Mouse (Mus musculus): ENCODE measurements around the gene Hes3. TPM values are rescaled to one million over a fixed set of nuclear protein-coding genes. Genes with fewer than 3 reads are reported as not detected.

Hes3 gene
- polyA plus RNA-seq, 1 experiment: not detected

DNA sequence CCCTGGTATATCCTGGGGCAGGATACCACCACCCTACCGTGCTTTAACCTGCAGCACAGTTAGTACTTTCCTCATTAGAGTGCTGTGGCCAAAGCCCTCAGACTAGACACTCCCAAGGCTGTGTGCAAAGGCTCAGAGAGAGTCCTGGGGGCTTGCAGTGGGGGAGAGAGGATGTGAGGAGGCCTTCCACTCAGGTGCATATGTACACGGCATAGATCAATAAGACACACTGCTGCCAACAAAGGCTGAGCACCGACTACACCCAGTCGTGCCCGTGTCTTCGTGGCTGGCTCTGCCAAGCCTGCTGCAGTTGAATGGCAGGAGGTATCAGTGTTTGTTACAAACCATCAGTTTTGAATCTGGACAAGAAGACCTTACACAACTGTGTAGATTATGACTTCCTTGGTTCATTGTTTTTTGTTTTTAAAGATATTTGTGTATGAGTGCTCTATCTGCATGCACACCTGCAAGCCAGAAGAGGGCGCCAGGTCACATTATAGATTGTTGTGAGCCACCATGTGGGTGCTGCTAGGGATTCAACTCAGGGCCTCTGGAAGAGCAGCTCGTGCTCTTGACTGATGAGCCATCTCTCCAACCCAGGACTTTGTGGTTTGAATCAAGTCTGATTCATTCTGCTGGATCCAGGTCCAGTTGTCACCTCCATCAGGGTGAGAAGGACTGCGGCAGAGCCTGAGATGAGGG, 26.4 kb downstream of the Hes3 start:
- TF ChIP-seq CTCF (IDR thresholded peaks at IDR 0.05; ENCODE audit: borderline replicate concordance, insufficient read depth, low read length) (no peak), POLR2A (IDR thresholded peaks at IDR 0.05; ENCODE audit: low read depth, low read length) (no peak)
- H3K4me1 ChIP-seq (ENCODE audit: control insufficient read depth, insufficient read depth, low read length): peaks cover 8% of the 10 kb centered on the region; the same call in 1 of the 2 replicates
- H3K27ac ChIP-seq (ENCODE audit: insufficient read depth, low read length): no peak overlapping the region
- H3K4me3 ChIP-seq (ENCODE audit: insufficient read depth, low read length): no peak overlapping the region

DNA sequence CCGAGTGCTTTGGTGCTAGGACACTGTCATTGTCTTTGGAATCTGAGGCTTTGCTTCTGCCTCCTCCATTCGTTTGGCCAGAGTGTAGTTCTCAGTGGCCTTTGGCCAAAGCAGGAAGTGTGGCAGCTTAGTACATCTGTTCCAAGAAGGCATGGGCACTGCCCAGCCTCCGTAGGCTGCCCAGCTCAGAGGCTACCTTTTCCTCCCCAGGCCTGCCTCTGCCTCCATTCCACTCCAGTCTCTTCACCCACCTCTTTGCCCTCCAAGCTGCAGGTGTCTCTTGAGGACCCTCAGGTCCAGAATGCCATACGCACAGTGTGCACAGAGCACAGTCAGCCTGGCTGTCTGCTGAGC, 27.3 kb downstream of the Hes3 start:
- Histone ChIP-seq H3K4me1 (ENCODE audit: control insufficient read depth, insufficient read depth, low read length) (peaks cover 10% of the 10 kb centered on the region; the same call in 1 of the 2 replicates), H3K27ac (ENCODE audit: insufficient read depth, low read length) (0 out of 2 replicates have a peak overlapping the region, but pooled peaks have one; percentile 14), H3K4me3 (ENCODE audit: insufficient read depth, low read length) (no peak overlapping the region)
- no peak for TF ChIP-seq CTCF (IDR thresholded peaks at IDR 0.05; ENCODE audit: borderline replicate concordance, insufficient read depth, low read length)
- TF ChIP-seq POLR2A (IDR thresholded peaks at IDR 0.05; ENCODE audit: low read depth, low read length): 0 out of 2 replicates have a peak, but pooled peaks have one; percentile 28

DNA sequence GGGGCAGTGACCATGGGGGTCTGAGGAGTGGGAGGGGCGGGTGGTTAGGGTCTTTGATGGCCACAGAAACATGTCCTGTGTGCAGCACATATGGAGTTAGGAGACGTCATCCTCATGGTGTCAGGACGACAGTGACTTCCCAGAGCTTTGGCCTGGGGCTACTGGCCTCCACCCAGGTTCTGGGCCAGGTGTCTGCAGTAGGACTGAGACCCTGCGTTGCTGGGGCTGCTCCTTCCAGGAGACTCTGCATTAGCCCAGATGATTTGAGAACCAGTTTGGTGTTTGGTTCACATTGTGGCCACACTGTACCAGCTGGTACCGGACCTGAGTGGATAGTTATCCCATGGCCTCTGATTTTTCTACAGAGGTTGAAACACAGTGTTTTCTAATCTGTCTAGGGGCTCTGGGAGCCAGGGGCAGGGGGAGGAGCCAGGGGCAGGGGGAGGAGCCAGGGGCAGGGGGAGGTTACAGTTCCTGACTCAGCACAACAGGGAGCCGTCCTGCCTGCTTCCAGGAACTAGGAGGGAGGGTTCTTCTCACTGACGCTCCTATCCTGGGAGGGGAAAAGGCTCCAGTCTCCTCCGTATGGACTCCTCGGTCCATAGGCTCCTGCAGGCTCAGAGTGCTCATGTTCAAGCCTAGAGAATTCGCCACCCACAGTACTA, 27.8 kb downstream of the Hes3 start:
- Histone ChIP-seq H3K27ac (ENCODE audit: insufficient read depth, low read length) (0 out of 2 replicates have a peak overlapping the region, but pooled peaks have one; percentile 14), H3K4me1 (ENCODE audit: control insufficient read depth, insufficient read depth, low read length) (peaks cover 10% of the 10 kb centered on the region; the same call in 1 of the 2 replicates), H3K4me3 (ENCODE audit: insufficient read depth, low read length) (no peak overlapping the region)
- no peak for TF ChIP-seq CTCF (IDR thresholded peaks at IDR 0.05; ENCODE audit: borderline replicate concordance, insufficient read depth, low read length)
- no peak for TF ChIP-seq POLR2A (IDR thresholded peaks at IDR 0.05; ENCODE audit: low read depth, low read length)

DNA sequence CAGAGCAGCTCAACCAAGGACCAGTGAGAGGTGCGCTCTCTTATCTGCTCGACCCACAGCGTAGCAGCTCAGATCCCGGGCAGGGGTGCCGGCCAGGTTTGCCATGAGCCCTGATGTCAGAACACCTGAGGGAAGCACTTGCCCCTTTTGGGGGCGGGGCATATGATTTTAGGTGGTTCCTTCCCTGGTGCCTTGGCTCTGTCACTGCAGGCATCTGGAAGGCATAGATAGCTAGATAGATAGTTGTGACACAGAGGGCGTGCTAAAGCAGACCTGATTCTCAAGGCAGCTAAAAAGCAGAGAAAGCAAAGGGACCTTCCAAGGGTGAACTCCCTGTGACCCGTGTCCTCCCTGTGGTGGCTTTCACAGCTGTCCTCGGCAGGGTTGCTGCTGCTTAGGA, 28.4 kb downstream of the Hes3 start:
- TF ChIP-seq POLR2A (IDR thresholded peaks at IDR 0.05; ENCODE audit: low read depth, low read length) (no peak), CTCF (IDR thresholded peaks at IDR 0.05; ENCODE audit: borderline replicate concordance, insufficient read depth, low read length) (no peak)
- no peak overlapping the region for H3K4me3 ChIP-seq (ENCODE audit: insufficient read depth, low read length)
- H3K4me1 ChIP-seq (ENCODE audit: control insufficient read depth, insufficient read depth, low read length): peaks cover 10% of the 10 kb centered on the region; the same call in 1 of the 2 replicates
- H3K27ac ChIP-seq (ENCODE audit: insufficient read depth, low read length): no peak overlapping the region

DNA sequence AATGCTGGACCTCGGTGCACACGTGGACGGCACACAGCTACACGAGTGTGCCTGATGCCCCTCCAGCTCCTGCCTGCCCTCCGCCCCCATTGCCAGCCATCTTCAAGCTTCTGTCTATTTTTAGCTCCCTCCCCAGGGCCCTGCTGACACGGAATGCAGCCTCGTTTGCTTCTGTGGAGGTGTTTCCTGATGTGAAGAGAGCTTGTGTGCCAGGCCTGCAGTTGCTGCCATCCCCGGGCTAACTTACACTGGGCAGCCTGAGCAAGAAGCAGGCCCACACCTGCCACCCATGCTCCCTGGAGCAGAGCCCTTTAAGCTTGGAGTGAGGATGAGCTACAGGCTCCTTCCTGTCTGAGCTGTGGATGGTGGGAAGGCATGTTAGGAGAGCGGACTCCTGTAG, 29.3 kb downstream of the Hes3 start:
- TF ChIP-seq POLR2A (IDR thresholded peaks at IDR 0.05; ENCODE audit: low read depth, low read length) (no peak), CTCF (IDR thresholded peaks at IDR 0.05; ENCODE audit: borderline replicate concordance, insufficient read depth, low read length) (no peak)
- Histone ChIP-seq H3K4me1 (ENCODE audit: control insufficient read depth, insufficient read depth, low read length) (peaks cover 6% of the 10 kb centered on the region; the same call in 1 of the 2 replicates), H3K4me3 (ENCODE audit: insufficient read depth, low read length) (no peak overlapping the region), H3K27ac (ENCODE audit: insufficient read depth, low read length) (no peak overlapping the region)

DNA sequence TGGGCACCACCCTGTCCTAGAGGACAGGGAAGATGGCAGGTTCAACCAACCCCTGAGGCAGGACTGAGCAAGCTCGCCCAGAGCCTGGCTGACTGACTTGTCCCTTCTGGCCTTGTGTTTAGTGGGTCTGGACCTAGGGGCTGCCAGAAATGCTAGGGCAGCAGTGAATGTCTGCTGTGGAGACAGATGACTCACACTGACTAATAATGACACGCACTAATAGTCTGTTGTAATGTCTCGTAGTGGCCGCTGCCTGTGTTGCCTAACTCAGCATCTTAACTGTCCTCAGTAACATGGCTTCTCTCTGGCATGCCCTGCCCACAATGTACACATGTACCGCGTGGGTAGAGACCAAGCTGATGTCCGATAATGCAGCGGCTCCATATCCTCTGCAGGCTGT, 31.0 kb downstream of the Hes3 start:
- Histone ChIP-seq H3K27ac (ENCODE audit: insufficient read depth, low read length) (peak overlapping the region; percentile 30; the same call in 1 of the 2 replicates), H3K4me3 (ENCODE audit: insufficient read depth, low read length) (no peak overlapping the region), H3K4me1 (ENCODE audit: control insufficient read depth, insufficient read depth, low read length) (peaks cover 7% of the 10 kb centered on the region; the same call in 1 of the 2 replicates)
- TF ChIP-seq CTCF (IDR thresholded peaks at IDR 0.05; ENCODE audit: borderline replicate concordance, insufficient read depth, low read length): no peak
- no peak for TF ChIP-seq POLR2A (IDR thresholded peaks at IDR 0.05; ENCODE audit: low read depth, low read length)

DNA sequence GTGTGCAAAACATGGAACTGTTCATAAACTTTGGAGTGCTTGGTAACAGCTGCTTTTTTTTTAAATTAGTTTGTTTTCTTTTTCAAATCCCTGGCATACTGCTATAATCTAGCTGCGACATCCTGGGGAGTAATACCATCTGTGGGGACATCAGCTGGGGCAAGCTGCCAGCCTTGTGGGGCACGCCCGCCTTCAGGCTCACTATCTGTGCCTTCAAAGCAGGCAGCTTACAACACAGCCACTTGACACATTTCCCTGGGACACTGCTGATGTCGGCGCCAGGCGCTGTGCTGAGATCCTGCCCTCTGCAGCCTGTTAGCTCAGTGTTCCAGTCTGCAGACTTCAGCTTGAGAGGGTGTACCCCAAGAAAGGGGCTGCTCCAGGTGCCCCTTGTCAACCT, 34.4 kb downstream of the Hes3 start:
- H3K27ac ChIP-seq (ENCODE audit: insufficient read depth, low read length): no peak overlapping the region
- H3K4me1 ChIP-seq (ENCODE audit: control insufficient read depth, insufficient read depth, low read length): peaks cover 7% of the 10 kb centered on the region; the same call in 1 of the 2 replicates
- TF ChIP-seq POLR2A (IDR thresholded peaks at IDR 0.05; ENCODE audit: low read depth, low read length): no peak
- no peak for TF ChIP-seq CTCF (IDR thresholded peaks at IDR 0.05; ENCODE audit: borderline replicate concordance, insufficient read depth, low read length)
- no peak overlapping the region for H3K4me3 ChIP-seq (ENCODE audit: insufficient read depth, low read length)

DNA sequence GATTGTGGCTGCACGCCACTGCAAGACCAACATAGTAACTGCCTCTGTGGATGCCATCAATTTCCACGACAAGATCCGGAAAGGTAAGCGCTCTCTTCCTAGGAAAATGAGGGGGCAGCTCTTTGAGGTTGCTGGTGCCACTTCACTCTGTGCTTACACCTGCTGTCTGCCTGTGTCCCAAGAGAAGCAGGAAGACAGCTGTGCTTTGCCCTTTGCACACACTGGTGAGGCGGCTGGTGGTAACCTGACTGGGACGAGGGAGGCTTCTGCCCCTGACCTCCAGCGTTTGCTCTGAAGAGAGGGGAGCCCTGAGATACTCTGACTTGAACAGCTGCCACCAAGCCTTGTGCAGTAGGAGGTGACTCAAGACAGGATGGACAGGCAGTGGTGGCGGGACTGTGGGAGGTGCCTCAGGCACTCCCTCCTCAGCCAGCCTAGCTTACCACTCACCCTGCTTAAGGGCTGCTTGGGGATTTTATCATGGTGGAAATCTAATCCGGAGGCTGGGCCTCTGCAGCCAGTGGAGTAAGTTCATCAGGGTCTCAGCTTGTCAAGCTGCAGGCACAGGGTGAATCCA, 38.2 kb downstream of the Hes3 start:
- H3K4me3 ChIP-seq (ENCODE audit: insufficient read depth, low read length): no peak overlapping the region
- TF ChIP-seq CTCF (IDR thresholded peaks at IDR 0.05; ENCODE audit: borderline replicate concordance, insufficient read depth, low read length) (no peak), POLR2A (IDR thresholded peaks at IDR 0.05; ENCODE audit: low read depth, low read length) (no peak)
- no peak overlapping the region for H3K27ac ChIP-seq (ENCODE audit: insufficient read depth, low read length)

DNA sequence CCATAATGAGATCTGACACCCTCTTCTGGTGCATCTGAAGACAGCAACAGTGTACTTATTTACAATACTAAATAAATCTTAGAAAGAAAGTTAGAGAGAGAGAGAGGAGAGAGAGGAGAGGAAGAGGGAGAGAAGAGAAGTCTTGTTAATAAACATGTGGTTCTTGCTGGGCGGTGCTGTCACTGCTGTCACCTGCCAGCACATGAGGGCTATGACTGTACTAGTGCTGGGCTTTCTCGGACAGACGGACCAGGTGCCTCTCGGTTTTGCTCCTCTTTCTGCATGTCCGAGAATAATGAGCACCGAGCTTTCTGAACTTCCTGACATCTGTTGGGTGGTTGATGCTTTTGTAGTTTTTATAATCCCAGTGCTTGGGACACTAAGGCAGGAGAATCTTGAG, 40.8 kb downstream of the Hes3 start:
- TF ChIP-seq CTCF (IDR thresholded peaks at IDR 0.05; ENCODE audit: borderline replicate concordance, insufficient read depth, low read length) (no peak), POLR2A (IDR thresholded peaks at IDR 0.05; ENCODE audit: low read depth, low read length) (no peak)
- H3K4me1 ChIP-seq (ENCODE audit: control insufficient read depth, insufficient read depth, low read length): no peaks in the 10 kb centered on the region
- H3K4me3 ChIP-seq (ENCODE audit: insufficient read depth, low read length): no peak overlapping the region
- H3K27ac ChIP-seq (ENCODE audit: insufficient read depth, low read length): no peak overlapping the region

More for the DNA sequence above, 38.2 kb downstream of the Hes3 start:
- H3K4me1 ChIP-seq (ENCODE audit: control insufficient read depth, insufficient read depth, low read length): 0 out of 2 replicates have a peak, but pooled peaks cover 2% of the 10 kb centered on the region

All from embryonic fibroblast, embryonic 13.5 days (primary cell).